ENCODE assay signal across 8 mouse cellular contexts in genomic region chr11:70212896-70213295, GRCm38 (mm10). TPM values are rescaled to one million over a fixed set of nuclear protein-coding genes. Genes with fewer than 3 reads are reported as not detected.
DNase-seq lines count a peak whose midpoint lies in the region; ATAC-seq lines count a peak whose summit lies in the region.

No protein-coding gene starts in this region.

- DNase-seq in right cerebral cortex, adult 18-20 months: peak; percentile 68
- DNase-seq in right cerebral cortex, postnatal 14 days: no peak
- DNase-seq in R1 (ENCODE audit: low read depth, low spot score): peak; percentile 46
- DNase-seq in cerebellum, postnatal 14 days: peak; percentile 88
- DNase-seq in induced T-regulatory cell, adult 2 months (ENCODE audit: low read depth): peak; percentile 78
- peak; percentile 65 to 79 for DNase-seq in left cerebral cortex, postnatal 25 days (ENCODE audit: low spot score in 2 of 2)
- DNase-seq in neural tube, embryonic 10.5 days (ENCODE audit: extremely low spot score, low spot score): peak; percentile 51

- intact Hi-C loops in left cerebral cortex, postnatal 25 days (cut with DNase I): loop anchor here (1.0 to 5.0 kb wide), 4 partner anchors 139 to 281 kb away; partner anchors contain the start of gene Dvl2

- ATAC-seq in erythroid progenitor cell, adult 5-6 weeks (replicated peaks; ENCODE audit: low FRiP score, poor library complexity, severe bottlenecking): no peak

RNA-seq across cellular contexts. Expression of gene Slc16a11, which starts 0.3 kb away (rescaled TPM):
- 10 to 100 TPM; 23.9 to 27.1 TPM for total RNA-seq in left cerebral cortex, postnatal 25 days (2021)
- not detected in 2 replicates for total RNA-seq in erythroid progenitor cell, adult 5-6 weeks (2015; ENCODE audit: low replicate concordance)
- total RNA-seq in erythroid progenitor cell, adult 5-6 weeks (2017; ENCODE audit: low replicate concordance): not detected in 2 replicates

RNA-seq across cellular contexts. Expression of gene Slc16a13, which starts 8.0 kb away (rescaled TPM):
- total RNA-seq in left cerebral cortex, postnatal 25 days (2021): 1 to 10 TPM; 7.0 to 8.3 TPM
- total RNA-seq in erythroid progenitor cell, adult 5-6 weeks (2015; ENCODE audit: low replicate concordance): 0.72 and 0.84 TPM in 2 replicates
- 0.39 and 2.3 TPM in 2 replicates for total RNA-seq in erythroid progenitor cell, adult 5-6 weeks (2017; ENCODE audit: low replicate concordance)

RNA-seq across cellular contexts. Expression of gene Bcl6b, which starts 16.7 kb away (rescaled TPM):
- total RNA-seq in left cerebral cortex, postnatal 25 days (2021): 1 to 10 TPM; 1.7 to 2.2 TPM
- total RNA-seq in erythroid progenitor cell, adult 5-6 weeks (2015; ENCODE audit: low replicate concordance): 1.8 TPM in 1 of 2 replicates, not detected in the other
- 0.61 and 2.3 TPM in 2 replicates for total RNA-seq in erythroid progenitor cell, adult 5-6 weeks (2017; ENCODE audit: low replicate concordance)

RNA-seq across cellular contexts. Expression of gene 0610010K14Rik, which starts 24.8 kb away (rescaled TPM):
- 10 to 100 TPM; 45.9 to 47.1 TPM for total RNA-seq in left cerebral cortex, postnatal 25 days (2021)
- 31.4 and 102 TPM in 2 replicates for total RNA-seq in erythroid progenitor cell, adult 5-6 weeks (2015; ENCODE audit: low replicate concordance)
- total RNA-seq in erythroid progenitor cell, adult 5-6 weeks (2017; ENCODE audit: low replicate concordance): 14.5 and 24.2 TPM in 2 replicates

RNA-seq across cellular contexts. Expression of gene Gm21988, which starts 26.7 kb away (rescaled TPM):
- 1 to 10 TPM; 5.2 to 6.0 TPM for total RNA-seq in left cerebral cortex, postnatal 25 days (2021)
- not detected in 2 replicates for total RNA-seq in erythroid progenitor cell, adult 5-6 weeks (2015; ENCODE audit: low replicate concordance)
- 4.1 TPM in 1 of 2 replicates, not detected in the other for total RNA-seq in erythroid progenitor cell, adult 5-6 weeks (2017; ENCODE audit: low replicate concordance)

Comparison
In these comparisons a context has a peak if more than half of its experiments do, and no peak if none do; other contexts are left out.
1. RNA of gene Slc16a11, which starts 0.3 kb away (total RNA-seq): 23.9 to 27.1 TPM in left cerebral cortex, postnatal 25 days; not detected in erythroid progenitor cell, adult 5-6 weeks; every median in the first group is over 10 times any median in the second.